Mouse (Mus musculus) bone marrow macrophage, adult 2 months (primary cell): ENCODE data around the gene Nr1h3. TPM values are rescaled to one million over a fixed set of nuclear protein-coding genes. Genes with fewer than 3 reads are reported as not detected.

Source experiments
- H3K27ac ChIP-seq: 2 replicates; pipeline ENCODE4 v1.5.1; 2012; ENCODE audit warnings: low read depth, low read length; ENCODE audit not compliant: insufficient read depth
- H3K4me1 ChIP-seq: 2 replicates; pipeline ENCODE4 v1.6.1; 2012; ENCODE audit warnings: low read length; ENCODE audit not compliant: control insufficient read depth, insufficient read depth
- H3K4me3 ChIP-seq: 2 replicates; pipeline ENCODE4 v1.5.1; 2012; ENCODE audit warnings: mild to moderate bottlenecking, low read length, moderate library complexity; ENCODE audit not compliant: insufficient read depth
- CTCF ChIP-seq: IDR thresholded peaks from 2 replicates; pipeline ENCODE4 v1.5.1; 2012; ENCODE audit warnings: low read depth, mild to moderate bottlenecking, low read length, moderate library complexity
- POLR2A ChIP-seq: IDR thresholded peaks from 2 replicates; pipeline ENCODE4 v1.6.1; 2012; ENCODE audit warnings: mild to moderate bottlenecking, low read depth, low read length, borderline replicate concordance
- polyA plus RNA-seq: library from polyadenylated mRNA; stranded (reverse); fragments of >200 nt; gene quantifications from 2 replicates; pipeline ENCODE4 v1.2.4, GENCODE M21; 2012; ENCODE audit not compliant: missing spikeins, insufficient read depth, insufficient read length

The Nr1h3 gene
- 12.7 and 15.9 TPM in 2 replicates for polyA plus RNA-seq

- peak within 1 kb of the TSS; percentile 93 for H3K4me3 ChIP-seq
- H3K27ac ChIP-seq: peak within 1 kb of the TSS; percentile 100
- peaks cover 43% of the 10 kb centered on the region for H3K4me1 ChIP-seq
- TF ChIP-seq CTCF (no peak), POLR2A (peak; percentile 85)
Observed at GRCm38 (mm10) chr2:91202222-91202971, at the start of gene Nr1h3, which contains the start of gene Acp2. TSS of gene Nr1h3 (minus strand) at chr2:91202834. TSS of gene Acp2 (plus strand) at chr2:91202885.

- no peak for TF ChIP-seq CTCF
- TF ChIP-seq POLR2A: no peak
- peaks cover 9% of the 10 kb centered on the region for H3K4me1 ChIP-seq
- H3K27ac ChIP-seq: no peak overlapping the region
- H3K4me3 ChIP-seq: no peak overlapping the region
Observed at GRCm38 (mm10) chr2:91252001-91252400, 49.4 kb upstream of the Nr1h3 start.

GRCm38 (mm10) chr2:91248366-91248765, 45.7 kb upstream of the Nr1h3 start:
- no peak overlapping the region for H3K27ac ChIP-seq
- no peak for TF ChIP-seq POLR2A
- TF ChIP-seq CTCF: no peak
- peaks cover 9% of the 10 kb centered on the region for H3K4me1 ChIP-seq
- no peak overlapping the region for H3K4me3 ChIP-seq

- TF ChIP-seq CTCF (no peak), POLR2A (no peak)
- Histone ChIP-seq H3K4me3 (no peak overlapping the region), H3K27ac (no peak overlapping the region), H3K4me1 (peaks cover 18% of the 10 kb centered on the region)
Observed at GRCm38 (mm10) chr2:91244557-91245228, 42.1 kb upstream of the Nr1h3 start.

GRCm38 (mm10) chr2:91243416-91243815, 40.8 kb upstream of the Nr1h3 start:
- Histone ChIP-seq H3K27ac (no peak overlapping the region), H3K4me1 (peaks cover 16% of the 10 kb centered on the region), H3K4me3 (no peak overlapping the region)
- no peak for TF ChIP-seq CTCF
- no peak for TF ChIP-seq POLR2A

- H3K4me1 ChIP-seq: peaks cover 14% of the 10 kb centered on the region
- H3K4me3 ChIP-seq: no peak overlapping the region
- H3K27ac ChIP-seq: no peak overlapping the region
- TF ChIP-seq CTCF (no peak), POLR2A (no peak)
Observed at GRCm38 (mm10) chr2:91242547-91242946, 39.9 kb upstream of the Nr1h3 start.

- H3K4me1 ChIP-seq: peaks cover 13% of the 10 kb centered on the region
- peak overlapping the region; percentile 59 for H3K4me3 ChIP-seq
- peak overlapping the region; percentile 88 for H3K27ac ChIP-seq
Observed at GRCm38 (mm10) chr2:91237511-91238080, 35.0 kb upstream of the Nr1h3 start.

- TF ChIP-seq CTCF (no peak), POLR2A (no peak)
- peaks cover 6% of the 10 kb centered on the region for H3K4me1 ChIP-seq
- peak within 1 kb of the TSS; percentile 79 for H3K4me3 ChIP-seq
- H3K27ac ChIP-seq: peak within 1 kb of the TSS; percentile 88
Observed at GRCm38 (mm10) chr2:91236601-91237510, 34.2 kb upstream of the Nr1h3 start, which contains the start of gene Ddb2. TSS of gene Ddb2 (minus strand) at chr2:91236982.

GRCm38 (mm10) chr2:91229735-91230134, 27.1 kb upstream of the Nr1h3 start:
- H3K4me3 ChIP-seq: no peak overlapping the region
- H3K4me1 ChIP-seq: 0 out of 2 replicates have a peak, but pooled peaks cover 2% of the 10 kb centered on the region
- H3K27ac ChIP-seq: no peak overlapping the region
- TF ChIP-seq CTCF (no peak), POLR2A (no peak)

- no peak overlapping the region for H3K27ac ChIP-seq
- TF ChIP-seq POLR2A (no peak), CTCF (no peak)
Observed at GRCm38 (mm10) chr2:91223614-91224013, 21.0 kb upstream of the Nr1h3 start.

More at GRCm38 (mm10) chr2:91223614-91224013, 21.0 kb upstream of the Nr1h3 start:
- H3K4me1 ChIP-seq: 0 out of 2 replicates have a peak, but pooled peaks cover 2% of the 10 kb centered on the region
- H3K4me3 ChIP-seq: no peak overlapping the region
